Mouse (Mus musculus) hindbrain, embryonic 10.5 days (tissue): ENCODE results near the gene Caln1. TPM values are rescaled to one million over a fixed set of nuclear protein-coding genes. Genes with fewer than 3 reads are reported as not detected.

Source experiments
- DNase-seq: peaks from one replicate; pipeline ENCODE4 v3.0.0-alpha.2; 2017; ENCODE audit warnings: low spot score
- H3K27ac ChIP-seq: fragments of 300-500 bp; sonication (generic); 2 replicates; pipeline ENCODE4 v1.5.1; 2016; ENCODE audit warnings: mild to moderate bottlenecking, moderate library complexity
- H3K27me3 ChIP-seq: fragments of 300-500 bp; sonication (generic); 2 replicates; pipeline ENCODE4 v1.6.1; 2016; ENCODE audit warnings: mild to moderate bottlenecking; ENCODE audit not compliant: poor library complexity, insufficient read depth, severe bottlenecking
- H3K36me3 ChIP-seq: fragments of 300-500 bp; sonication (generic); 2 replicates; pipeline ENCODE4 v1.6.1; 2016; ENCODE audit warnings: mild to moderate bottlenecking, moderate library complexity
- H3K4me1 ChIP-seq: fragments of 300-500 bp; sonication (generic); replicated peaks from 2 replicates; pipeline ENCODE4 v1.6.1; 2016; ENCODE audit warnings: mild to moderate bottlenecking
- H3K4me3 ChIP-seq: fragments of 300-500 bp; sonication (generic); 2 replicates; pipeline ENCODE4 v1.5.1; 2016; ENCODE audit warnings: mild to moderate bottlenecking, moderate library complexity
- H3K9me3 ChIP-seq: fragments of 300-500 bp; sonication (generic); 2 replicates; pipeline ENCODE4 v1.6.1; 2016; ENCODE audit warnings: mild to moderate bottlenecking, moderate library complexity
- WGBS: fragments of 180-500 bp; shearing (Covaris S2); methylation state at CpG from one replicate; pipeline ENCODE4 v1.1.7; 2016; 5-methylcytosine and 5-hydroxymethylcytosine counted together
- polyA plus RNA-seq: library from polyadenylated mRNA; unstranded; fragments of >200 nt; fragmentation: Nextera tagmentation; extraction: Ambion mirVana; gene quantifications from 2 replicates; pipeline ENCODE4 v1.2.1, GENCODE M21; 2016

Gene Caln1
- 0.34 and 0.93 TPM in 2 replicates for polyA plus RNA-seq

DNA sequence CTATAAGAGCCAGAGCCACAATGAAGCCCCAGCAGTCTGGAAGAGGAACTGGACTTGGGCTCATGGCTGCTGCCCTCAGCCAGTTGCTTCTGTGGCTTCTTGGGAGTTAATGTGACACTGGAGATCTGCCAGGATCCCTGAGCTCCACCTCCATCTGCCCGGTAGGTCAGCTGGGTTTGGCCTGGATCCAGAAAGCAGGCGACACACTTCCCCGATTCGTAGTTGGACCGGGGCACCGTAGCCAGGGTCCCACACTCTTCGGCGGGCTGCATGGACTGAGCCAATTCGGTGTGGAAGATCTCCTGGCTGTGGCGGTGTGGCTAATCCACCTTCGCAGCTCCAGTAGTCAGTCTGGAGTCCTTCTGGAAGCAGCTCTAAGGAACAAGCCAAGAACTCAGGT lies at the start of gene Caln1:
Gene Caln1 (plus strand): TSS at position 219 of the 400 bp plus-strand sequence.
- DNase-seq: no peak
- Histone ChIP-seq H3K4me1 (no peaks in the 10 kb centered on the region), H3K4me3 (no peak within 1 kb of the TSS)

GRCm38 (mm10) chr5:130319783-130320182 lies 49.5 kb upstream of the Caln1 start:
- Histone ChIP-seq H3K36me3 (peaks cover 42% of the 10 kb centered on the region), H3K4me1 (no peaks in the 10 kb centered on the region)
- WGBS: 90% methylated on average over 5 of the region's 5 CpGs

More for the DNA sequence above, at the start of gene Caln1:
- Histone ChIP-seq H3K27ac (no peak within 1 kb of the TSS), H3K9me3 (no peaks in the 10 kb centered on the region), H3K27me3 (no peaks in the 10 kb centered on the region), H3K36me3 (no peaks in the 10 kb centered on the region)
- WGBS: 92% methylated on average over 11 of the region's 11 CpGs

GRCm38 (mm10) chr5:130320485-130320884 lies 48.8 kb upstream of the Caln1 start:
- peaks cover 8% of the 10 kb centered on the region for H3K9me3 ChIP-seq

More at GRCm38 (mm10) chr5:130319783-130320182, 49.5 kb upstream of the Caln1 start:
- no peak overlapping the region for H3K4me3 ChIP-seq
- peaks cover 7% of the 10 kb centered on the region for H3K9me3 ChIP-seq
- no peak overlapping the region for H3K27ac ChIP-seq
- no peak for DNase-seq
- H3K27me3 ChIP-seq: no peaks in the 10 kb centered on the region

GRCm38 (mm10) chr5:130325486-130325885 lies 43.8 kb upstream of the Caln1 start:
- peaks cover 8% of the 10 kb centered on the region for H3K9me3 ChIP-seq
- WGBS: 95% methylated on average over 8 of the region's 8 CpGs
- H3K27me3 ChIP-seq: no peaks in the 10 kb centered on the region
- DNase-seq: no peak
- no peaks in the 10 kb centered on the region for H3K4me1 ChIP-seq
- H3K4me3 ChIP-seq: no peak overlapping the region
- no peak overlapping the region for H3K27ac ChIP-seq
- H3K36me3 ChIP-seq: peaks cover 50% of the 10 kb centered on the region

More at GRCm38 (mm10) chr5:130320485-130320884, 48.8 kb upstream of the Caln1 start:
- H3K27ac ChIP-seq: no peak overlapping the region
- no peaks in the 10 kb centered on the region for H3K27me3 ChIP-seq
- no peak overlapping the region for H3K4me3 ChIP-seq
- no peaks in the 10 kb centered on the region for H3K4me1 ChIP-seq
- H3K36me3 ChIP-seq: peaks cover 49% of the 10 kb centered on the region
- 77% methylated on average over 3 of the region's 3 CpGs for WGBS
- DNase-seq: peak; percentile 10

DNA sequence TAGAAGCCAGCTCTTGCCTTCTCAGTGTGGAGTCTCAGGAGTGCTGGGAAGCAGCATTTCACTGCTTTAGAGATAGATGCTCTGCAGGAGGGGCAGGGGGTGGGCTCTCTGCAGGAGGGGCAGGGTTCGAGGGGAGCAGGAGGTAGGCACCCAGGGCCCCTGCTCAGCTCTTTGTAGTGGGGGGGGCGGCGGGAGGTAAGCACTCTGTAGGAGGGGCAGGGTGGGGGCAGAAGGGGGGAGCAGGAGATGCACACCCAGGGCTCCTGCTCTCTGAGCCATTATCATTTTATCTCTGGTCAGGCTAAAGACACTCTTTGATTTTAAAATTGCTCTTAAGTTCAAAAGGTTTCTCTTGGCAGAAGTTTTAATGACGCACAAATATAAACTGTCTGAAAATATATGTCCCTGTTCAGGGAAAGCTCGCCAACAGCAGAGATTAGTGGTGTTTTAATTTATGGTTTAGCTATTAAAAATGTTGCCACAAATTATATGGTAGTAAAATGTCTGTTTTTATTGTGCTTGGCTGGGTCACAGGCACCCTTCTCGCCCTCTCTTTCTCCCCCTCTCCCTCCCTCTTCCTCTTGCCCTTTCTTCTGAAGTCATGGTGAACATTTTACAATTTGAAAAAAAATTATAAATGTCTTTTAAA lies 41.5 kb upstream of the Caln1 start:
- WGBS: 83% methylated on average over 6 of the region's 6 CpGs
- no peak overlapping the region for H3K27ac ChIP-seq
- DNase-seq: no peak
- peaks cover 8% of the 10 kb centered on the region for H3K9me3 ChIP-seq
- peaks cover 50% of the 10 kb centered on the region for H3K36me3 ChIP-seq
- H3K4me1 ChIP-seq: no peaks in the 10 kb centered on the region
- no peak overlapping the region for H3K4me3 ChIP-seq
- H3K27me3 ChIP-seq: no peaks in the 10 kb centered on the region

GRCm38 (mm10) chr5:130328366-130328765 lies 40.9 kb upstream of the Caln1 start:
- no peak overlapping the region for H3K27ac ChIP-seq
- H3K27me3 ChIP-seq: no peaks in the 10 kb centered on the region
- no peaks in the 10 kb centered on the region for H3K4me1 ChIP-seq
- peaks cover 49% of the 10 kb centered on the region for H3K36me3 ChIP-seq
- 88% methylated on average over 9 of the region's 9 CpGs for WGBS
- DNase-seq: no peak
- peaks cover 8% of the 10 kb centered on the region for H3K9me3 ChIP-seq
- H3K4me3 ChIP-seq: no peak overlapping the region

DNA sequence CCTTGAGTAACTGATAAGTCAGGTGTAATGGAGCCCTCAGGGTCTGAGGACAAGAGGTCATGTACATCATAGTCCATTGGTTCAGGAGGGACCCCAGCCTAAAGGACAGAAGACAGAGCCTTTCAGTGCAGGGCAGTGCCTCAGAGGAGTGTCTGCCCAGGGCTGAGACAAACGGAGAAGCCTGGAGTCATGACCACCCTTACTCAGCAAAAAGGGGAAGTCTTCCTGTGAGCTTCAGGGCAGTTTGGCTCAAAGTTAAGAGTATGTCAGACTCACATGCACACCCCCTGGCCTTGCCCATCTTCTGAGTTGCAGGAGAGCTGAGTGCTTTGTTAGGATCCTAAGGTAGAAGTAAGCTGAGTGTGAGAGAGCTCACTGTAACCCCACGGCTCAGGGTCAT lies 39.4 kb upstream of the Caln1 start:
- WGBS: 83% methylated on average over 2 of the region's 2 CpGs
- Histone ChIP-seq H3K27me3 (no peaks in the 10 kb centered on the region), H3K36me3 (peaks cover 38% of the 10 kb centered on the region), H3K9me3 (peaks cover under 1% of the 10 kb centered on the region; the same call in 1 of the 2 replicates), H3K4me1 (no peaks in the 10 kb centered on the region), H3K4me3 (no peak overlapping the region), H3K27ac (no peak overlapping the region)
- DNase-seq: no peak

GRCm38 (mm10) chr5:130330801-130331200 lies 38.5 kb upstream of the Caln1 start:
- WGBS: 94% methylated on average over 4 of the region's 4 CpGs
- Histone ChIP-seq H3K27ac (no peak overlapping the region), H3K9me3 (peaks cover 7% of the 10 kb centered on the region; the same call in 1 of the 2 replicates), H3K4me1 (no peaks in the 10 kb centered on the region), H3K27me3 (no peaks in the 10 kb centered on the region), H3K36me3 (peaks cover 38% of the 10 kb centered on the region), H3K4me3 (no peak overlapping the region)
- DNase-seq: no peak

DNA sequence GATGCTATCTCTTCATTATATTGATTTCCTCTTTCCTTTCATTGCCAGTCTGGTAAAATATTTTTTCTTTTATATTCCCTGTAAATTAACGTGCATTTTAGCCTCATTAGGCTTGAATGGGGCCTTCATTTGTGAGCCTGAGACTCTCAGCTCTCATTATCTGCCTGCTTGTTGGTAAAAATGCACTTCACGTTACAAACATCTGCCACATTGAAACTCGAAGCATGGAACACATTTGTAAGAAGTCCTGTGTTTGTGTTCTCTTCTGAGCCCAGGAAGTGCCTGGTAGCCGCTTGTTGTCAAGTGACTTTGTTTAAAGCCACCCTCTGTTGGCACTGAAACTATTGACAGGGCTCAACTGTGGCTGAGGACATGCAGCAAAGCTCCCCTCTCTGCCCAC lies 38.0 kb upstream of the Caln1 start:
- Histone ChIP-seq H3K27me3 (no peaks in the 10 kb centered on the region), H3K9me3 (peaks cover 7% of the 10 kb centered on the region; the same call in 1 of the 2 replicates), H3K27ac (no peak overlapping the region), H3K4me1 (no peaks in the 10 kb centered on the region), H3K4me3 (no peak overlapping the region), H3K36me3 (peaks cover 39% of the 10 kb centered on the region)
- no peak for DNase-seq
- 86% methylated on average over 4 of the region's 4 CpGs for WGBS

- Histone ChIP-seq H3K27ac (no peak overlapping the region), H3K4me1 (no peaks in the 10 kb centered on the region), H3K9me3 (peaks cover 7% of the 10 kb centered on the region; the same call in 1 of the 2 replicates), H3K27me3 (no peaks in the 10 kb centered on the region), H3K4me3 (no peak overlapping the region), H3K36me3 (peaks cover 55% of the 10 kb centered on the region)
- WGBS: 89% methylated on average over 7 of the region's 7 CpGs
- no peak for DNase-seq
Observed at GRCm38 (mm10) chr5:130333566-130333965, 35.7 kb upstream of the Caln1 start.

DNA sequence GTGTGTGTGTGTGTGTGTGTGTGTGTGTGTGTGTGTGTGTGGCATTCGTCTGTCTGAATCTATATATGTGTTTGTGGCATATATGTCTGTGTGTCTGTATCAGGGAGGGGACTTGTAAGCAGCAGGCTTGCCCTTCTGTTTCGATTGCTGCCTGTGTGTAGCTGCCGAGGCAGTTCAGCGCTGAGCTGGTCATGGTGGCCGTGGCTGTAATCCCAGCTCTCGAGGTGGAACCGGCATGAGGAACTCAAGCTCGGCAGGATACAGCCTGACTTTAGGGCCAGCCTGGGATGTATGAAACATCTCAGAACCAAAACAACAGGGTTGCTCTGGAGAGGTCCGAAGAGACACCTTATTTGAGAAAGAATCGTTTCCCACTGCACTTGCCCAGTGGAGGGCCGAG lies 35.3 kb upstream of the Caln1 start:
- H3K4me3 ChIP-seq: no peak overlapping the region
- 91% methylated on average over 11 of the region's 11 CpGs for WGBS
- no peaks in the 10 kb centered on the region for H3K27me3 ChIP-seq
- peaks cover 7% of the 10 kb centered on the region; the same call in 1 of the 2 replicates for H3K9me3 ChIP-seq
- H3K4me1 ChIP-seq: no peaks in the 10 kb centered on the region
- DNase-seq: no peak
- peaks cover 55% of the 10 kb centered on the region for H3K36me3 ChIP-seq
- H3K27ac ChIP-seq: no peak overlapping the region

DNA sequence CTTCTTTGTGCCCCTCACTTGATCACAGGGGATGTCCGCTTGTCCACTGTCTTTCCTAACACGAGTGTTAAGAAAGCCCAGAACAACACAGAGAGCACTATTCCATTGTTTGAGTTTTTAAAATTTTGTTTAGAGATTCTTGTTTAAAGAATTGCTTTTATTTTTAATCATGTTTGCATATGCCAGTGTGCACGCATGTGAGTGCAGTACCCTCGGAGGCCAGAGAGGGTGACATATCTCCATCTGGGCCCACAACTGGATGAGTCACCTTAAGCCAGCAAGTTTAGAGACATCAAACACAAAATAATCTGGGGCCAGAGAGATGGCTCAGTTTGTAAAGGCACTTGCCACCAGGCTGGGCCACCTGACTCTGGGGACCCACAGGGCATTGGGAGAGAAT lies 33.8 kb upstream of the Caln1 start:
- Histone ChIP-seq H3K27me3 (no peaks in the 10 kb centered on the region), H3K4me1 (no peaks in the 10 kb centered on the region), H3K9me3 (peaks cover 7% of the 10 kb centered on the region; the same call in 1 of the 2 replicates), H3K27ac (no peak overlapping the region), H3K36me3 (peaks cover 54% of the 10 kb centered on the region), H3K4me3 (no peak overlapping the region)
- DNase-seq: no peak
- 96% methylated on average over 4 of the region's 4 CpGs for WGBS

DNA sequence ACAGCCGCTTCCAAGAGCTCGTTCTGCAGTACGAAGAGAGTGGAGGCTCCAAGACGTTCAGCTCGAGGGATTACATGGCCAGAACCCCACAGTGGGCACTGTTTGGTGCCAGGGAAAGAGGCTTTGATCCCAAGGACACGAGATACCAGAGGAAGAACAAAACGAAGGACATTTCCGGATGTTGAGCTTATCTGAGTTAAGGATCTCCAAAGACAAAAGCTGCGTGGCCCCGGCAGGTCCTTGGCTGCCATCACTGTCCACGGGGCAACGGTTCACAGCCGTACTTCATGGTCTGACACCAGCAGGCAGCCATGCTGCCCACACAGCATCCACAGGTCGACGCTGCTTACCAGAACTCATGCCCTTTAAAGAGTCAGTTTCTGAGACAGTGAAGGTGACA lies 28.6 kb upstream of the Caln1 start:
- H3K36me3 ChIP-seq: peaks cover 80% of the 10 kb centered on the region
- WGBS: 93% methylated on average over 15 of the region's 15 CpGs
- no peak for DNase-seq

More for the DNA sequence above, 28.6 kb upstream of the Caln1 start:
- no peaks in the 10 kb centered on the region for H3K27me3 ChIP-seq
- H3K27ac ChIP-seq: no peak overlapping the region
- peaks cover 4% of the 10 kb centered on the region; the same call in 1 of the 2 replicates for H3K9me3 ChIP-seq
- no peaks in the 10 kb centered on the region for H3K4me1 ChIP-seq
- no peak overlapping the region for H3K4me3 ChIP-seq
